Mouse (Mus musculus) hindbrain, embryonic 11.5 days (tissue): ENCODE measurements around the gene Slc16a10. TPM values are rescaled to one million over a fixed set of nuclear protein-coding genes. Genes with fewer than 3 reads are reported as not detected.

Experiments used
- ATAC-seq: fragments of 200-750 bp; cut with Nextera tagmentation; 2 replicates; pipeline ENCODE4 v1.8.0; 2017; ENCODE audit warnings: mild to moderate bottlenecking, moderate TSS enrichment, moderate library complexity; ENCODE audit not compliant: low FRiP score
- DNase-seq: peaks from one replicate; pipeline ENCODE4 v3.0.0-alpha.2; 2015; ENCODE audit warnings: low spot score
- H3K27ac ChIP-seq: fragments of 300-500 bp; sonication (generic); 2 replicates; pipeline ENCODE4 v1.5.1; 2014; ENCODE audit warnings: mild to moderate bottlenecking, low read depth, low read length
- H3K27me3 ChIP-seq: fragments of 300-500 bp; sonication (generic); 2 replicates; pipeline ENCODE4 v1.6.1; 2014; ENCODE audit warnings: mild to moderate bottlenecking, low read length, moderate library complexity, mixed read lengths; ENCODE audit not compliant: control insufficient read depth, insufficient read depth
- H3K36me3 ChIP-seq: fragments of 300-500 bp; sonication (generic); 2 replicates; pipeline ENCODE4 v1.6.1; 2014; ENCODE audit warnings: mild to moderate bottlenecking, low read length, moderate library complexity, mixed read lengths; ENCODE audit not compliant: control insufficient read depth, insufficient read depth
- H3K4me1 ChIP-seq: fragments of 300-500 bp; sonication (generic); replicated peaks from 2 replicates; pipeline ENCODE4 v1.6.1; 2014; ENCODE audit warnings: low read length, mixed read lengths; ENCODE audit not compliant: control insufficient read depth, insufficient read depth
- H3K4me2 ChIP-seq: fragments of 300-500 bp; sonication (generic); replicated peaks from 2 replicates; pipeline ENCODE4 v1.6.1; 2014; ENCODE audit warnings: mild to moderate bottlenecking, low read depth, low read length
- H3K4me3 ChIP-seq: fragments of 300-500 bp; sonication (generic); 2 replicates; pipeline ENCODE4 v1.5.1; 2014; ENCODE audit warnings: low read depth, low read length
- H3K9ac ChIP-seq: fragments of 300-500 bp; sonication (generic); 2 replicates; pipeline ENCODE4 v1.6.1; 2014; ENCODE audit warnings: low read depth, low read length
- H3K9me3 ChIP-seq: fragments of 300-500 bp; sonication (generic); 2 replicates; pipeline ENCODE4 v1.6.1; 2016; ENCODE audit warnings: low read length; ENCODE audit not compliant: control insufficient read depth
- WGBS: fragments of 180-500 bp; shearing (Covaris S2); extraction: QIAGEN DNeasy Blood & Tissue Kit; methylation state at CpG from one replicate; pipeline ENCODE4 v1.1.7; 2014; 5-methylcytosine and 5-hydroxymethylcytosine counted together
- polyA plus RNA-seq: library from polyadenylated mRNA; unstranded; fragments of >200 nt; fragmentation: Nextera tagmentation; extraction: Ambion mirVana; gene quantifications from 2 replicates; pipeline ENCODE4 v1.2.1, GENCODE M21; 2014

Slc16a10 gene
- polyA plus RNA-seq, 1 experiment from 2014 or later, result 8.9 TPM

DNA sequence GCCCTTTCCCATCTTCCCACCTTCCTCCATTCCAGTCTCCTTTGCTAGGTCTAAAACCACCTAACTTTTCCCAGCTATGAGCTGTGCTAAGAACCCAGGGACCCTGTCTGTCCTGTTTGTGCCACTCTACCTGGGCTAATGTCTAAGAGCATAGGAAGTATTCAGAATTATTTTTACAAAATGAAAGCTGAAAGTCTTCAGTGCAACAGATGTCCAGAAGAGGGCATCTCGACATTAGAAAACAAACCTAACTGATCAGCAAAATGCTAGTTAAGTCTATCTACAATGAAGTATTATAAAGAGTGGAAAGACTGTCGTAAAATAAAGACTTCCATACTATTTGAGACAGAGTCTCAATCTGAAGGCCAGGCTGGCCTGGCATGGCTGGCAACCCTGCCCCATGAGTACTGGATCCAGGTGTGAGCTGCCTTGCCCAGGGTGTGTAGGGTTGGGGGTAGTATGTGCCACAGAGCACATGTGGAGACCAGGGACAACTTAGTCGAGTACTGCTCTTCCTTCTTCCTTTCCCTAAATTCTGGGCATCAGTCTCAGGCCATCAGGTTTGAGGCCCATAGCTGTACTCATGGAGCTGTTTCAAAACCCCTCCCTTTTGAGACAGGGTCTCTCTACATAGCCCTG is 88.7 kb downstream of the Slc16a10 start:
- Histone ChIP-seq H3K4me1 (no peaks in the 10 kb centered on the region), H3K27me3 (no peaks in the 10 kb centered on the region), H3K27ac (no peak overlapping the region), H3K36me3 (no peaks in the 10 kb centered on the region), H3K9ac (no peak overlapping the region), H3K4me3 (no peak overlapping the region), H3K9me3 (no peaks in the 10 kb centered on the region), H3K4me2 (no peak overlapping the region)
- DNase-seq, result peak; percentile 19
- ATAC-seq, result no peak
- WGBS, result 70% methylated on average over 3 of the region's 3 CpGs

DNA sequence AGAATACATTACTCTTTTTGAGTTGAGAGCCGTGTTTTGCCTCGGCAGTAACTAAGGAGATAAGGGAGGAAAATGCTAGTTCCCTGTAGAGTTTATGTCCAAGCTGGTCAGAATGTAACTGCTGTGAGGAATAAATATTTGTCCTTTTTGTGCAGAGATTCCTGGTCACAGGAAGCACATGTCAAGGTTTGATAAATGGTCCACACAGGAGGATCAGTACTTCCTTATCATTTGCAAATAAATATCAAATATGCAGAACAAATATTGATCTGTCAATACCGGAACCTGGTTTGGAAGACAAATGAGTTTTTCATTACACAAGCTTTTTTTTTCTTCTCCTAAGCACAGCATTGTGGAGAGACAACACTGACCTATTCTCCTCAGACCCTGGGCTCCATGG is 90.1 kb downstream of the Slc16a10 start:
- no peak for DNase-seq
- 90% methylated on average over 3 of the region's 3 CpGs for WGBS
- Histone ChIP-seq H3K4me1 (no peaks in the 10 kb centered on the region), H3K36me3 (no peaks in the 10 kb centered on the region), H3K27me3 (no peaks in the 10 kb centered on the region), H3K4me2 (no peak overlapping the region), H3K4me3 (no peak overlapping the region), H3K9me3 (no peaks in the 10 kb centered on the region), H3K9ac (no peak overlapping the region), H3K27ac (no peak overlapping the region)
- no peak for ATAC-seq

DNA sequence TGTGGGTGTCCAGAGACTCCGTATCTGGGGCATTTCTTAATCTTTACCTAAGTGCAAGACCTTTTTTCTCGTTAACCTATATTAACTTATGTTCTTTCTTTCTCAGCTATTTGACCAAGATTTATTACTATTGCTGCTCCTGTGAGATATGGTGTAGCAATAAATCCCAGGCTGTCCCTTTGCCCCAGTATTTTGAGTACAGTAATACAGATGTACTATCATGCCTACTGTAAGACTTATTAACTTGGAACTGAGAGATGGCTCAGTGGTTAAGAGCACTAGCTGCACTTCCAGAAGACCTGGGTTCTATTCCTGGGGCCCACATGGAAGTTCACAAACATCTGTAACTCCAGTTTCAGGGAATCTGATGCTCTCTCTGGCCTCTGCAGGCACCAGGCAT is 91.3 kb downstream of the Slc16a10 start:
- Histone ChIP-seq H3K27me3 (no peaks in the 10 kb centered on the region), H3K9me3 (no peaks in the 10 kb centered on the region), H3K4me1 (no peaks in the 10 kb centered on the region), H3K36me3 (no peaks in the 10 kb centered on the region), H3K9ac (no peak overlapping the region), H3K4me3 (no peak overlapping the region), H3K27ac (no peak overlapping the region), H3K4me2 (no peak overlapping the region)
- ATAC-seq, result no peak
- 89% methylated on average over 2 of the region's 2 CpGs for WGBS
- no peak for DNase-seq

DNA sequence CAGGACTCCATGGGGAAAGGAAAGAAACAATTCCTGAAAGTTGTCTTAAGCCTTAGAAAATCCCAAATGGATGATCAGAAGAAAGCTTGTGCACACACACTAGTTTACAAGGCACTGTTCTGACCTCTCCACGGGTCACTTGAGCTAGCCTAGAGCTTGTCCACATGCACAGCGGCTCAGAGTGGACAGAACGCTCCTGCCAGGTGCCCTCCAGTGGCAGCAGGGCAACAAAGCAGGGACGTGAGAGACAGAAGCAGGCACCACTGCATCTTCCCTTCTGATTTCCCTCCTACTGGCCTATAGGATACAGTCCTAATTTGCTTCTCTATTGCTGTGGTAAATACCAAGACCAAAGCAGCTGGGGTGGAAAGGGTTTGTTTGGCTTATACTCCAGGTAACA is 100.7 kb downstream of the Slc16a10 start:
- no peak for ATAC-seq
- Histone ChIP-seq H3K36me3 (no peaks in the 10 kb centered on the region), H3K4me1 (no peaks in the 10 kb centered on the region), H3K9me3 (no peaks in the 10 kb centered on the region), H3K4me3 (no peak overlapping the region), H3K27me3 (no peaks in the 10 kb centered on the region), H3K9ac (no peak overlapping the region), H3K27ac (no peak overlapping the region), H3K4me2 (no peak overlapping the region)
- DNase-seq, result peak; percentile 16
- WGBS, result 19% methylated on average over 4 of the region's 4 CpGs

DNA sequence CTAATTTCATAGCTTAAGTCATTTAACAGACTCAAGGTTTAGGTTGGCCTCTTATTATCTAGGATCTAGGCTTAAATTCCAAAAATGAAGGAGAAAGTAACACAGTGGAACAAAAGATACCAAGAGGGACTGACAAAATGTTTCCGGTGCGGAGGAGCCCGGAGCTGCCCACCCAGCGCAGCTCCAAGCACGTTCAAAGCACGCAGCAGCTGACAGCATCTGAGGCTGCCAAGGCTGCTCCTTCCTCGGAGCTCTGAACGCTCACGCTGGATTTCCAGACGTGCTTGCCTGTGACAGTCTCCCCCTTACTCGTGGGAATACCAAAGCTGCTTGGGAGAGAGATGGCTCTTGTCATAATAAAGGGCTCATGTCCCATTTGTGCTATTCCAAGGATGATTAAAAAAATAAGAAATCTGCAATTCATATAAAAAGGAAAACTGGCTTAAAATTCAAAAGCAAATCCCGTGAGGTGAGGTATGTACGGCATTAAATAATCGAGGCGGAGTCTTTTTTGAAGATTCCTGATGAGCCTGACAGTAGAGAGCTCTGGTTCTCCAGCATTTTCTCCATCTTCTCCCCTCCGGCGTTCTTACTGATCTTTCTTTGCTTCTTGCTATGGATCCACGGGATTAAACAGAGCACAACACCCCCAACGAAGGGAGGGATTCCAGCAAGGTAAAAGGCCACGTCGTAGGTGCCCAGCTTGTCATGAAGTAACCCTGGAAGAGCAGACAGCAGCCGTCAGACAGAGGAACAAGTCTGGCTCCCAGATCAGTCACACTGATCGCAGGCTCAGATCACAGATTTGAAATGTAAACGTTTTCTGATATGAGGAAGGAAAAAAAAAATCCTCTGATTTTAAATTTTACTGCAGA is 105.1 kb downstream of the Slc16a10 start:
- H3K4me1 ChIP-seq, result no peaks in the 10 kb centered on the region
- H3K9me3 ChIP-seq, result no peaks in the 10 kb centered on the region
- H3K4me2 ChIP-seq, result no peak overlapping the region
- 72% methylated on average over 24 of the region's 24 CpGs for WGBS
- H3K4me3 ChIP-seq, result no peak overlapping the region
- ATAC-seq (no peak), DNase-seq (no peak)
- H3K27ac ChIP-seq, result no peak overlapping the region
- no peaks in the 10 kb centered on the region for H3K36me3 ChIP-seq
- H3K9ac ChIP-seq, result no peak overlapping the region
- no peaks in the 10 kb centered on the region for H3K27me3 ChIP-seq

DNA sequence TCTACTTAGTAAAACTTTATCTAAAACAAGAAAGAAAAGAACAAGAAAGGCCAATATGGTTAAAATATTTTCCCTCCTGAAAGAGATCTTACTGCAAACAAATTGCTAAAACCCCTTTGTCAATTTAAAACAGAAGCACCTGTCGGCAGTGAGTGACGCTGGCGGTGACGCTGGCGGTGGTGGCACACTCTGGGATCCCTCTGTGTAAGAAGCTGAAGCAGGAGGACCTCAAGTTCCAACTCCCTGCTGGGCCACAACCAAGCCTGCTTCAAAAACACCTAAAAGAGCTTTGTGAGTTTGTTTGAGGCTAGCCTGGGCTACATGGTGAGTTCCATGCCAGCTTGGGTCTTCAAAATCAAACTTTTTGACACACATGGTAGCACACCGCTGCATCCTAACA is 107.1 kb downstream of the Slc16a10 start:
- no peak for DNase-seq
- WGBS, result 97% methylated on average over 6 of the region's 6 CpGs
- Histone ChIP-seq H3K4me1 (no peaks in the 10 kb centered on the region), H3K9me3 (no peaks in the 10 kb centered on the region), H3K27me3 (no peaks in the 10 kb centered on the region), H3K27ac (no peak overlapping the region), H3K4me3 (no peak overlapping the region), H3K9ac (no peak overlapping the region), H3K36me3 (no peaks in the 10 kb centered on the region), H3K4me2 (no peak overlapping the region)
- no peak for ATAC-seq

DNA sequence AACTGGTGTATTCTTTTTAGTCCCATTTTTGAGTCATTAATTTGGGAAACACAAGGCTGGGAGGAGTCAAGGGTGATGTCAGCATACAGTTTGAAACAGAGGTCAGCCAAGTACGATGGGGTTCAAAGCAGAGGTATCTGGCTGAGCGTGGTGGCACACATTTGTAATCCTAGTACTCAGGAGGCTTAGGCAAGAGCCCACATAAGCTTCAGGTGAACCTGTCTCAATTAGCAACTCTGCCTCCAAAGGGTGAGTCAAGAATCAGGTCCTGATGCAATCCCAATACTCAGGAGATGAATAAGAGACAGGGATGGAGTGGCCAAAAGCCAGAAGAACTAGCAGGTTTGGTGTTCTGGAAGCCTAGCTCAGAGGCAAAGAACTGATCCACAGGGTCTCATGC is 109.2 kb downstream of the Slc16a10 start:
- no peak overlapping the region for H3K27ac ChIP-seq
- H3K36me3 ChIP-seq, result no peaks in the 10 kb centered on the region
- no peak overlapping the region for H3K4me3 ChIP-seq
- ATAC-seq (no peak), DNase-seq (no peak)
- WGBS, result 80% methylated on average over 2 of the region's 2 CpGs
- no peak overlapping the region for H3K9ac ChIP-seq
- no peaks in the 10 kb centered on the region for H3K27me3 ChIP-seq
- no peak overlapping the region for H3K4me2 ChIP-seq
- no peaks in the 10 kb centered on the region for H3K9me3 ChIP-seq
- no peaks in the 10 kb centered on the region for H3K4me1 ChIP-seq

DNA sequence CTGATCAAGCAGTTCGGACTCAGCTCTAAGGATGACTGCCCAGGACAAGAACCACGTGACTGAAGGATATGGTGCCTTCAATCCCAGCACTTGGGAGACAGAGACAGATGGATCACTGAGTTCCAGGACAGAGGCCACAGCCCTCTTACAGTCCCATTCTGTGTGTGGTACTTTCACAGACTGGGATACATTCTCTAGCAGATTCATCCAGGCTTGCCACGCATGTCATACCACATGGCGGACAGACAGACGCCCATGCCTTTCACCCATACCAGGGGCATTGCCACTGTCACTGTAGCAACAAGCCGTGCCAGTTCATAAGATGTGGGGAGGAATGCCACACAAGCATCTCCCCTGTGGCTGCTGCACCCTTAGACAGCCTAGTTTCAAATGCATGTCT is 111.3 kb downstream of the Slc16a10 start:
- ATAC-seq, result no peak
- Histone ChIP-seq H3K9ac (no peak overlapping the region), H3K36me3 (no peaks in the 10 kb centered on the region), H3K9me3 (no peaks in the 10 kb centered on the region), H3K27ac (no peak overlapping the region), H3K4me2 (no peak overlapping the region), H3K4me1 (no peaks in the 10 kb centered on the region), H3K27me3 (no peaks in the 10 kb centered on the region), H3K4me3 (no peak overlapping the region)
- DNase-seq, result no peak
- WGBS, result 95% methylated on average over 6 of the region's 6 CpGs

DNA sequence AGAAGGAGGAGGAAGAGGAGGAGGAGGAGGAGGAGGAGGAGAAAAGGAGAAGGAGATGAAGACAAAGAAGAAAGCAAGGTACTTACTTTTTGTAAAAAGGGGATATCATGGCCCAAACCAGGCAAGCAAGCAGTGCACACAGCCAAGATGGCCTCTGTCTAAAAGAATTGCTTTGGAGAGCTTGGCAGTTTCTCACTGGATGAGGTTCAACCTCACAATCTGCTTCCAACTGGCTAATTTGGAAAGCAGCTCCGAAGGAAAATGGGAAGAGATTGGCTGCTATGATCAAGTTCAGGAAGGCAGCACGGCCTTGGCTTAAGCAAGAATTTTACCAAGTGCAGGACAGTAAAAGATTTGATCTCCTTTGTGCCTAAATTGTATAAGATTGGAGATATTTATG is 112.4 kb downstream of the Slc16a10 start:
- H3K27me3 ChIP-seq, result no peaks in the 10 kb centered on the region
- H3K4me3 ChIP-seq, result no peak overlapping the region
- no peaks in the 10 kb centered on the region for H3K9me3 ChIP-seq
- no peak overlapping the region for H3K27ac ChIP-seq
- DNase-seq (no peak), ATAC-seq (no peak)
- 82% methylated on average over 2 of the region's 2 CpGs for WGBS
- H3K36me3 ChIP-seq, result no peaks in the 10 kb centered on the region
- no peaks in the 10 kb centered on the region; the same call in 1 of the 2 replicates for H3K4me1 ChIP-seq
- no peak overlapping the region for H3K4me2 ChIP-seq
- H3K9ac ChIP-seq, result no peak overlapping the region
